Mouse (Mus musculus) neural tube, embryonic 13.5 days (tissue): ENCODE measurements at regions not wholly inside any gene's neighbourhood (a gene's known extent, or its start where the extent isn't known, plus 50 kb on each side); places are given as distances from the start of the nearest gene placed in this dataset.

Source experiments
- ATAC-seq: fragments of 200-750 bp; cut with Nextera tagmentation; 2 replicates; pipeline ENCODE4 v1.8.0; 2017; ENCODE audit warnings: low read depth, mild to moderate bottlenecking, moderate TSS enrichment, moderate library complexity
- H3K27ac ChIP-seq: fragments of 300-500 bp; sonication (generic); replicated peaks from 2 replicates; pipeline ENCODE4 v1.5.1; 2015; ENCODE audit warnings: moderate library complexity, mild to moderate bottlenecking, inconsistent platforms
- H3K27me3 ChIP-seq: fragments of 300-500 bp; sonication (generic); 2 replicates; pipeline ENCODE4 v1.6.1; 2015; ENCODE audit warnings: mild to moderate bottlenecking, inconsistent platforms
- H3K36me3 ChIP-seq: fragments of 300-500 bp; sonication (generic); 2 replicates; pipeline ENCODE4 v1.6.1; 2015; ENCODE audit warnings: mild to moderate bottlenecking, inconsistent platforms
- H3K4me1 ChIP-seq: fragments of 300-500 bp; sonication (generic); replicated peaks from 2 replicates; pipeline ENCODE4 v1.6.1; 2015; ENCODE audit warnings: inconsistent platforms
- H3K4me2 ChIP-seq: fragments of 300-500 bp; sonication (generic); 2 replicates; pipeline ENCODE4 v1.6.1; 2015; ENCODE audit warnings: inconsistent platforms, mild to moderate bottlenecking, moderate library complexity
- H3K4me3 ChIP-seq: fragments of 300-500 bp; sonication (generic); 2 replicates; pipeline ENCODE4 v1.5.1; 2015; ENCODE audit warnings: mild to moderate bottlenecking, inconsistent platforms
- H3K9ac ChIP-seq: fragments of 300-500 bp; sonication (generic); 2 replicates; pipeline ENCODE4 v1.6.1; 2015; ENCODE audit warnings: moderate library complexity, mild to moderate bottlenecking, inconsistent platforms
- H3K9me3 ChIP-seq: fragments of 300-500 bp; sonication (generic); 2 replicates; pipeline ENCODE4 v1.6.1; 2016; ENCODE audit warnings: inconsistent platforms
- WGBS: fragments of 180-500 bp; shearing (Covaris S2); methylation state at CpG from one replicate; pipeline ENCODE4 v1.1.7; 2015; 5-methylcytosine and 5-hydroxymethylcytosine counted together

DNA sequence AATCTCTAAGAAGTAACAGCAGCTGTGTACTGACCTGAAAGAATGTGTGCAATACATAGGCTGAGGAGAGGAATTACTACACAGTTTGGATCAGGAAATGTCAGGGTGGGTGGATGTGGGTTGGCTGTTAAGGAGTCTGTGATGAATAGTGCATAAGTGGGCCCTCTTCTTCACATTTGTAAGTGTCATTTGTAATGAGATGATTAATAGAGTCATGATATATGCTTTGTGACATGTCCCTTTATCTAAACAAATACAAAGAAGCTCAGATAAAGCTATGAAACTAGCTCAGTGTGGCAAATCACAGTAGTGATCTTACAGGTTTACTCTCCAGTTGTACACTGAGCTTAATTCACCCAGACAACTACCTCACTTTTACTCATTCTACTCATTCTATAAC is 867.9 kb downstream of the Kcna4 start:
- no peaks in the 10 kb centered on the region for H3K9me3 ChIP-seq
- H3K4me1 ChIP-seq: no peaks in the 10 kb centered on the region
- H3K27me3 ChIP-seq: no peaks in the 10 kb centered on the region
- ATAC-seq: no peak
- H3K9ac ChIP-seq: no peak overlapping the region
- no peak overlapping the region for H3K27ac ChIP-seq
- no peak overlapping the region for H3K4me2 ChIP-seq
- no peaks in the 10 kb centered on the region for H3K36me3 ChIP-seq
- no peak overlapping the region for H3K4me3 ChIP-seq

GRCm38 (mm10) chr2:108160865-108161264 is 870.4 kb downstream of the Kcna4 start:
- 86% methylated on average over 3 of the region's 3 CpGs for WGBS
- Histone ChIP-seq H3K9me3 (no peaks in the 10 kb centered on the region), H3K27me3 (no peaks in the 10 kb centered on the region), H3K4me1 (no peaks in the 10 kb centered on the region), H3K9ac (no peak overlapping the region), H3K36me3 (no peaks in the 10 kb centered on the region), H3K4me3 (no peak overlapping the region), H3K27ac (no peak overlapping the region), H3K4me2 (no peak overlapping the region)
- ATAC-seq: no peak

DNA sequence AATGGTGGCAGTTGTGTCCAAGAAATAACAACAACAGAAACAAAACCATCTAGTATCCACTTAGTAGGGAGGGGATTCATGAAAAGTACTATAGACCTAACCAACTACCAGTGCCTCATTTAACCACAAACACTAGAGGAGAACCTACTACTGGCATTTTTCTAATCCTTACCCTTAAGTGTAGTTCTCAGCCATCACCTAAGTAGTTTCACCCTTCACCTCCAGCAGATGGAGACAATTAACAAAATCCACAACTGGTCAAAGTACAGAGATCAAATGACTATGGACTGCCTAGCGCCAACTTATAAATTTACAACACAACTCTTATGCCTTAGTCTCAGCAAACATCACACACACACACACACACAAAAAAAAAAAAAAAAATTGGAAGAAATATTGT is 874.6 kb downstream of the Kcna4 start:
- H3K9me3 ChIP-seq: no peaks in the 10 kb centered on the region
- H3K9ac ChIP-seq: no peak overlapping the region
- no peak overlapping the region for H3K4me3 ChIP-seq
- no peaks in the 10 kb centered on the region for H3K36me3 ChIP-seq
- no peak overlapping the region for H3K27ac ChIP-seq
- ATAC-seq: no peak
- 82% methylated on average over 1 of the region's 1 CpGs for WGBS
- no peak overlapping the region for H3K4me2 ChIP-seq
- no peaks in the 10 kb centered on the region for H3K27me3 ChIP-seq
- no peaks in the 10 kb centered on the region for H3K4me1 ChIP-seq
